Comparison of ENCODE assay signal across 11 mouse cellular contexts in the genomic region with DNA sequence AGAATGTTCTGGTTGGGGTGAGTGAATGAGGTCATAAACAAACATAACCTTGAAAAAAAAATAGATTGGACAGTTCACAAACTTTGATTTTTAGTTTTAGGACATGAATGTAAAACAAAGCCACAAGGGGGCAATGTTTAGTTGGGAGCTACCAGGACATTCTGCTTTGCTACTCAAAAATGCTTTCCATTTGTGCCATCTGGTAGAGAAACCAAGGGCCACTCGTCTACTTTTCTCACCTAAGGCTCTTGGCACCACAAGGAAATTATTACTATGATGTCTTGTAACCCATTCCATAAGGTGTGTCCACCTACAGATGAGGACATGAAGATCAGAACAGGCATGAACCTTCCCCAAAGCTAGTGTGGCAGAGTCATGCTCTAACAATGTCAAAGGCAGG. TPM values are rescaled to one million over a fixed set of nuclear protein-coding genes. Genes with fewer than 3 reads are reported as not detected.
A peak's percentile ranks its signal among the peaks of the same experiment; 100 is the strongest.
DNase-seq lines count a peak whose midpoint lies in the region; ATAC-seq and TF ChIP-seq lines count a peak whose summit lies in the region.
"Had no signal": no experiment of that assay in that cellular context is flagged by ENCODE, and none has a peak within 500 bp of the region (broad histone marks: within the 10 kb centered on the region; RNA-seq: fewer than 3 reads in every experiment).

No protein-coding gene starts in this region.

- TF ChIP-seq EP300 in liver, postnatal 0 days (IDR thresholded peaks at IDR 0.05; ENCODE audit: low read depth): no peak

- no peaks in the 10 kb centered on the region for H3K4me1 ChIP-seq in liver, postnatal 0 days (ENCODE audit: insufficient read depth)
- H3K4me1 ChIP-seq in liver, embryonic 11.5 days (replicated peaks; ENCODE audit: control insufficient read depth, insufficient read depth, low read length): no peaks in the 10 kb centered on the region
- no peaks in the 10 kb centered on the region for H3K4me1 ChIP-seq in limb, embryonic 14.5 days (ENCODE audit: control insufficient read depth, insufficient read depth, low read length)
- no peaks in the 10 kb centered on the region for H3K4me1 ChIP-seq in forebrain, embryonic 16.5 days (replicated peaks; ENCODE audit: control insufficient read depth, insufficient read depth, low read length)
- H3K4me1 ChIP-seq: limb, embryonic 13.5 days; midbrain, embryonic 12.5 days had no signal

- in situ Hi-C loops in Patski (cut with MboI; ENCODE audit: low pct_unique_long_range_greater_than_20kb): loop anchor here (25.0 kb wide), 1 partner anchor 1576 kb away; no protein-coding TSS in a partner anchor

- no peak for DNase-seq in frontal cortex, postnatal 10 days (ENCODE audit: low spot score in 2 of 2)
- no peak for DNase-seq in liver, postnatal 0 days
- DNase-seq in liver, embryonic 11.5 days (ENCODE audit: low spot score): no peak
- no peak for DNase-seq in Patski (ENCODE audit: low read depth, low spot score)
- DNase-seq in limb, embryonic 14.5 days (ENCODE audit: low spot score): peak; percentile 65
- no peak for DNase-seq in adrenal gland, postnatal 36 days

- H3K9me3 ChIP-seq in liver, postnatal 0 days (ENCODE audit: low read length): no peaks in the 10 kb centered on the region
- no peaks in the 10 kb centered on the region for H3K9me3 ChIP-seq in liver, embryonic 11.5 days (ENCODE audit: control insufficient read depth, low read length)
- H3K9me3 ChIP-seq in limb, embryonic 14.5 days (ENCODE audit: control insufficient read depth, low read length): no peaks in the 10 kb centered on the region
- no peaks in the 10 kb centered on the region for H3K9me3 ChIP-seq in forebrain, embryonic 16.5 days (ENCODE audit: control insufficient read depth, low read length)
- H3K9me3 ChIP-seq: limb, embryonic 13.5 days; midbrain, embryonic 12.5 days had no signal

- ATAC-seq in frontal cortex, adult (ENCODE audit: low TSS enrichment): peak; percentile 69
- ATAC-seq in liver, postnatal 0 days: no peak
- ATAC-seq in liver, embryonic 11.5 days (replicated peaks; ENCODE audit: low FRiP score): no peak
- no peak for ATAC-seq in Patski
- no peak for ATAC-seq in limb, embryonic 14.5 days (ENCODE audit: low FRiP score, low read depth)
- no peak for ATAC-seq in forebrain, embryonic 16.5 days

- POLR2A ChIA-PET in Patski (lab: Charles Lee): no interaction called here

- H3K27ac ChIP-seq in liver, postnatal 0 days (ENCODE audit: low read depth): no peak overlapping the region
- H3K27ac ChIP-seq in liver, embryonic 11.5 days (ENCODE audit: low read depth, low read length): no peak overlapping the region
- no peak overlapping the region for H3K27ac ChIP-seq in limb, embryonic 14.5 days (replicated peaks; ENCODE audit: low read depth, low read length)
- no peak overlapping the region for H3K27ac ChIP-seq in forebrain, embryonic 16.5 days (ENCODE audit: low read length)
- H3K27ac ChIP-seq: limb, embryonic 13.5 days; midbrain, embryonic 12.5 days had no signal

- H3K4me3 ChIP-seq in liver, postnatal 0 days (ENCODE audit: low read depth, low read length): no peak overlapping the region
- no peak overlapping the region for H3K4me3 ChIP-seq in liver, embryonic 11.5 days (ENCODE audit: low read depth, low read length)
- H3K4me3 ChIP-seq in limb, embryonic 14.5 days (replicated peaks; ENCODE audit: low read length): no peak overlapping the region
- no peak overlapping the region for H3K4me3 ChIP-seq in forebrain, embryonic 16.5 days (replicated peaks; ENCODE audit: low read length)
- H3K4me3 ChIP-seq: limb, embryonic 13.5 days; midbrain, embryonic 12.5 days had no signal

- CTCF ChIA-PET in Patski (lab: Charles Lee): no interaction called here

- H3K9ac ChIP-seq in liver, postnatal 0 days (replicated peaks): no peak overlapping the region
- H3K9ac ChIP-seq in liver, embryonic 11.5 days (ENCODE audit: low read depth, low read length): no peak overlapping the region
- no peak overlapping the region for H3K9ac ChIP-seq in limb, embryonic 14.5 days (ENCODE audit: low read depth, low read length, severe bottlenecking)
- no peak overlapping the region for H3K9ac ChIP-seq in forebrain, embryonic 16.5 days (replicated peaks; ENCODE audit: low read depth, low read length)
- H3K9ac ChIP-seq: limb, embryonic 13.5 days; midbrain, embryonic 12.5 days had no signal

- no peaks in the 10 kb centered on the region for H3K27me3 ChIP-seq in liver, postnatal 0 days (ENCODE audit: insufficient read depth, low read length)
- no peaks in the 10 kb centered on the region for H3K27me3 ChIP-seq in liver, embryonic 11.5 days (replicated peaks; ENCODE audit: control insufficient read depth, insufficient read depth, low read length)
- H3K27me3 ChIP-seq in Patski: no peaks in the 10 kb centered on the region
- H3K27me3 ChIP-seq in limb, embryonic 14.5 days (ENCODE audit: control insufficient read depth, insufficient read depth, low read length): no peaks in the 10 kb centered on the region
- no peaks in the 10 kb centered on the region for H3K27me3 ChIP-seq in forebrain, embryonic 16.5 days (replicated peaks; ENCODE audit: control insufficient read depth, insufficient read depth, low read length)
- H3K27me3 ChIP-seq: limb, embryonic 13.5 days; midbrain, embryonic 12.5 days had no signal

- 17% methylated on average over 1 of the region's 1 CpGs for WGBS in liver, postnatal 0 days (ENCODE audit: insufficient replicate concordance)
- 29% methylated on average over 1 of the region's 1 CpGs for WGBS in liver, embryonic 11.5 days
- WGBS in limb, embryonic 14.5 days: 3% methylated on average over 1 of the region's 1 CpGs
- 2% methylated on average over 1 of the region's 1 CpGs for WGBS in forebrain, embryonic 16.5 days

- no peak for TF ChIP-seq POLR2A in limb, embryonic 14.5 days (IDR thresholded peaks at IDR 0.05; ENCODE audit: borderline replicate concordance, extremely low read depth, insufficient read depth, insufficient read length)

- peak; percentile 39; the same call in 1 of the 2 replicates for TF ChIP-seq CTCF in liver, postnatal 0 days (IDR thresholded peaks at IDR 0.05; ENCODE audit: low read depth)
- peak; percentile 26 for TF ChIP-seq CTCF in Patski (IDR thresholded peaks at IDR 0.05)

- H3K36me3 ChIP-seq in liver, postnatal 0 days (replicated peaks; ENCODE audit: insufficient read depth, low read length): no peaks in the 10 kb centered on the region
- no peaks in the 10 kb centered on the region for H3K36me3 ChIP-seq in liver, embryonic 11.5 days (ENCODE audit: control insufficient read depth, insufficient read depth, low read length)
- no peaks in the 10 kb centered on the region for H3K36me3 ChIP-seq in limb, embryonic 14.5 days (ENCODE audit: control insufficient read depth, insufficient read depth, low read length)
- no peaks in the 10 kb centered on the region for H3K36me3 ChIP-seq in forebrain, embryonic 16.5 days (ENCODE audit: control insufficient read depth, insufficient read depth)
- H3K36me3 ChIP-seq: limb, embryonic 13.5 days; midbrain, embryonic 12.5 days had no signal

- H3K4me2 ChIP-seq in liver, postnatal 0 days (ENCODE audit: low read depth, low read length): no peak overlapping the region
- H3K4me2 ChIP-seq in liver, embryonic 11.5 days: no peak overlapping the region
- H3K4me2 ChIP-seq in limb, embryonic 14.5 days (replicated peaks; ENCODE audit: low read depth, low read length, severe bottlenecking): no peak overlapping the region
- H3K4me2 ChIP-seq in forebrain, embryonic 16.5 days (ENCODE audit: low read length): no peak overlapping the region
- H3K4me2 ChIP-seq: heart, embryonic 11.5 days; limb, embryonic 13.5 days; midbrain, embryonic 12.5 days had no signal

RNA-seq across cellular contexts. Expression of a gene that starts 25.1 kb away (rescaled TPM):
- not detected in 2 replicates for polyA plus RNA-seq in liver, postnatal 0 days (2015; fragmentation: Nextera tagmentation; extraction: Ambion mirVana)
- 0.19 TPM in 1 of 2 replicates, not detected in the other for polyA plus RNA-seq in liver, embryonic 11.5 days (2014; fragmentation: Nextera tagmentation; extraction: Ambion mirVana)
- not detected for polyA plus RNA-seq in Patski (2021)
- polyA plus RNA-seq in limb, embryonic 14.5 days (2012; rRNA removed): 0.91 and 1.5 TPM in 2 replicates
- polyA plus RNA-seq in limb, embryonic 14.5 days (2014; fragmentation: Nextera tagmentation; extraction: Ambion mirVana): 0.72 and 0.83 TPM in 2 replicates
- polyA plus RNA-seq in forebrain, embryonic 16.5 days (2015; fragmentation: Nextera tagmentation; extraction: Ambion mirVana): 6.7 and 10.7 TPM in 2 replicates
- total RNA-seq in adrenal gland, postnatal 36 days (2021): not detected
- polyA plus RNA-seq: heart, embryonic 11.5 days had no signal

RNA-seq across cellular contexts. Expression of a gene that starts 26.0 kb away (rescaled TPM):
- not detected in 2 replicates for polyA plus RNA-seq in liver, postnatal 0 days (2015; fragmentation: Nextera tagmentation; extraction: Ambion mirVana)
- polyA plus RNA-seq in liver, embryonic 11.5 days (2014; fragmentation: Nextera tagmentation; extraction: Ambion mirVana): 0.27 TPM in 2 replicates
- not detected for polyA plus RNA-seq in Patski (2021)
- 0.57 and 1.3 TPM in 2 replicates for polyA plus RNA-seq in limb, embryonic 14.5 days (2012; rRNA removed)
- polyA plus RNA-seq in limb, embryonic 14.5 days (2014; fragmentation: Nextera tagmentation; extraction: Ambion mirVana): 0.65 and 0.75 TPM in 2 replicates
- 7.4 and 15.9 TPM in 2 replicates for polyA plus RNA-seq in forebrain, embryonic 16.5 days (2015; fragmentation: Nextera tagmentation; extraction: Ambion mirVana)
- under 1 TPM in 1 of 2 experiments, not detected in 1; 0.30 TPM for total RNA-seq in adrenal gland, postnatal 36 days (2021)
